Mouse (Mus musculus): ENCODE data around the gene Nes.

Nes gene

DNA sequence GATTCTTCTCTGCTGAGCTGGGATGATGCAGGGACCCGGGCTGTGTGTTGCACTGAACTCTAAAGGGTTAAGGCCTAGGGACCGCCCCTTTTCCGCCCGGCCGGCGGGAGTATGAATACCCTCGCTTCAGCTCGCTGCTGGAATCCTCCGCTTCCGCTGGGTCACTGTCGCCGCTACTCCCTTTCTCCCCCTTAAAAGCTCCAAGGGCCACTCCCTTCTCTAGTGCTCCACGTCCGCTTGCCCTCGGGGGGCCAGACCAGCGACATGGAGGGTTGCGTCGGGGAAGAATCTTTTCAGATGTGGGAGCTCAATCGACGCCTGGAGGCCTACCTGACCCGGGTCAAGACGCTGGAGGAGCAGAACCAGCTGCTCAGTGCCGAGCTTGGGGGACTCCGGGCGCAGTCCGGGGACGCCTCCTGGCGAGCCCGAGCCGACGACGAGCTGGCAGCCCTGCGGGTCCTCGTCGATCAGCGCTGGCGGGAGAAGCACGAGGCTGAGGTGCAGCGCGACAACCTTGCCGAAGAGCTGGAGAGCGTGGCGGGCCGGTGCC lies at the start of gene Nes:
Nes (plus strand) TSS at position 140 of the 550 bp plus-strand sequence.
- in situ Hi-C loops (cut with MboI, MseI), result no loop called here

GRCm38 (mm10) chr3:87924996-87925395 lies 45.9 kb upstream of the Nes start:
- in situ Hi-C loops (cut with MboI, MseI), result no loop called here

DNA sequence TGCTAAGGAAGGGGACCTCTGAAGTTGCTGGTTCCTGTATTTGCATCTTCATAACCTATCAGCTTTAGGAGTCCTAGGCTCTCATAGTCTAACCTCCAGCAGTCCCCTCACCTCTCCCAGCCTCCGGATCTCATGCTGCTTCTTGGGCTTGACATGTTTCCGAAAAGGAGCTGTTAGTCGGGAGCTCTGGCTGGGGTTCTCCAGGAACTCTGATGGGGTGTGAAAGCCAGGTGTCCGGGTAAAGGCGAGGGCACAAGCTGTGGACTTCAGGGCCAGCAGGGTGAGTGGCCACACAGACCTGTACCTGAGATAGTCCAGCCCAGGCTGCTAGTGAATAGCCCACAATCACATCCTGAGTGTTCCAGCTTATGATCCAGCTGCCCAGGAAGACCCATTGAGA lies 43.4 kb upstream of the Nes start:
- in situ Hi-C loops (cut with MboI, MseI), result no loop called here

GRCm38 (mm10) chr3:87929341-87930077 lies 41.4 kb upstream of the Nes start:
- in situ Hi-C loops (cut with MboI, MseI), result loop anchor here (10.0 kb wide), 2 partner anchors 55 to 1395 kb away; no protein-coding TSS in a partner anchor

GRCm38 (mm10) chr3:87930078-87930795 lies 40.6 kb upstream of the Nes start, which contains the start of the genes Isg20l2 and Rrnad1:
Gene Isg20l2, plus strand, starts transcription at chr3:87930314.
Gene Rrnad1, minus strand, starts transcription at chr3:87930717.
- in situ Hi-C loops (cut with MboI, MseI), result loop anchor here (10.0 kb wide), 2 partner anchors 55 to 1395 kb away; no protein-coding TSS in a partner anchor

DNA sequence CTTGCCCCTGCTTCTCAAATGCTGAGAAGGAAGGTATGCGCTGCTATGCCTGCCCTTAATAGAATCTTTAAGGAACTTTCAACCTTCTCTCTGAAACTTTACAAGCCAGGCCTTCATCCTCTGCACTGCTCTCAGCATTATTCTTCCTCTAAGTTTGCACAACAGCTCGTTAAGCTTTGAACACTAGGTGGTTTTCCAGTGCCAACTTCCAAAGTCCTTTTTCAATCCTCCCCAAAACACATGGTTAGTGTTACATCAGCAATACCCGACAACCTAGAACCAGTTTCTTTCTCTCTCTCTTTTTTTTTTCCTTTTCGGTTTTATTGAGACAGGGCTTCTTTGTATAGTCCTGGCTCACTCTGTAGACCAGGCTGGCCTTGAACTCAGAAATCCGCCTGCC lies 36.9 kb upstream of the Nes start:
- in situ Hi-C loops (cut with MboI, MseI), result loop anchor here (10.0 kb wide), 2 partner anchors 51 to 1399 kb away; no protein-coding TSS in a partner anchor

DNA sequence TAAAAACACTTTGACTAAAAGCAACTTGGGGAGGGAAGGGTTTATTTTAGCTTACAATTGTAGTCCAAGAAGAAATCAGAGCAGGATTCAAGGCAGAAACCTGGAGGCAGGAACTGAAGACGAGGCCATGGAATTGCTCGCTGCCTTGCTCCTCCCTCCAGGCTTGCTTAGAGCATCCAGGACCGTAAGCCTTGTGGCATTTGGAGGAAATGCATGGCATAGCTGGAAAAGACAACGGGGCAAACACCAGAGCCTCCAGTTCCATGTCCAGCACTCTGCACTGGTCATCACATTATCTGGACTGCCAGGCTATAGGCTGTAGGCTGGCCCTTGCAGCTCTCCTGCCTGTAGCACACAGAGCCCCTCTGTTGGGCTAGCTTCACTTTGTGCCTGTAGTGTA lies 36.4 kb upstream of the Nes start:
- in situ Hi-C loops (cut with MboI, MseI), result loop anchor here (10.0 kb wide), 2 partner anchors 50 to 1400 kb away; no protein-coding TSS in a partner anchor

DNA sequence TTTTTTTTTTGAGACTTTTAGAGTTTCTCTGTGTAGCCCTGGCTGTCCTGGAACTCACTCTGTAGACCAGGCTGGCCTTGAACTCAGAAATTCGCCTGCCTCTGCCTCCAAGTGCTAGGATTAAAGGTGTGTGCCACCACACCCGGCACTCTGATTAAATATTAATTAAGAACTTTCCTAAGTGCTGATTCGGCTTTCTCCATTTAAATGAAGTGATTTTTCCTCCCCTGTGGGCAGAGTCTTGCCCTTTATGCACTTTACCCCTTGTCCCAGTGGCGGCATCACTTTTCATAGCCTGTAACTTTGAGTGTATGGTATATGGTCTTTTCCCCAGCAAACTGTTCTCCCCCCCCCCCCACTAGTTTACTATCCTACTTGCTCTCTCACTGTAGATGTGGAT lies 35.7 kb upstream of the Nes start:
- in situ Hi-C loops (cut with MboI, MseI), result loop anchor here (10.0 kb wide), 2 partner anchors 50 to 1400 kb away; no protein-coding TSS in a partner anchor

DNA sequence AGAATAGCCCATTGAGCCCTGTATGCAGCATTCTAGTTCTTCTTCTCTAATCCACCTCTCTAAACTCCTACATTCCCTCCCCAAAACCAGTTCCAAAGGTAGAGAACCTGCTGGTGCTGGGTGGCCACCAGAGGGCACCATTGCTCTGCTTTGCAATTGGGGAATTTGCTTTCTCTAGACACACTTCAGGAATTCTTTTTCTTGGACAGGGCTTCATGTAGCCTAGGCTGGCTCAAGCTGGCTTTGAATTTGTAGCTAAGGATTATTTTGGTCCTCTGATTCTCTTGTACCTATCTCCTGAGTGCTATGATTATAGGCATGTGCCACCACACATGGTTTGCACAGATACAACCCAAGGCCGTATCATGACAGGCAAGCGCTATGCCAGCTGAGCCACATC lies 35.1 kb upstream of the Nes start:
- in situ Hi-C loops (cut with MboI, MseI), result loop anchor here (10.0 kb wide), 2 partner anchors 49 to 1401 kb away; no protein-coding TSS in a partner anchor

DNA sequence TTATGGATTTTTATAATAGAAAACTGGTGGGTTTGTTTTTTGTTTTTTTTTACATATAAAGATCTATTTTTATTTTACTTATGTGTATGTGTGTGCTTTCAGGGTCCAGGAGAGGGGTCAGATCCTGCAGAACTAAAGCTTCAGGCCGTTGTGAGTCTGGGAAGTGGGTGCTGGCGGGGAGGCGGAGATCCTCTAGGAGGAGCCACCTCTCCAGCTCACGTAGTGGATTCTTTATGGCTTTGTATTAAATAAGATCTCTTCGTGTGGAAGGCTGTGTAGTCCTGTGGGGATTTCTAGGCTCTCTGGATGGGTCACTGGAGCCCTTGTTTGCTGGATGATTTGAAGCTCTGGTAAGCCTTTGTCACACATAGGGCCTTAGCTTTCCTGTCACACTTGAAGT lies 30.3 kb upstream of the Nes start:
- in situ Hi-C loops (cut with MboI, MseI), result no loop called here

DNA sequence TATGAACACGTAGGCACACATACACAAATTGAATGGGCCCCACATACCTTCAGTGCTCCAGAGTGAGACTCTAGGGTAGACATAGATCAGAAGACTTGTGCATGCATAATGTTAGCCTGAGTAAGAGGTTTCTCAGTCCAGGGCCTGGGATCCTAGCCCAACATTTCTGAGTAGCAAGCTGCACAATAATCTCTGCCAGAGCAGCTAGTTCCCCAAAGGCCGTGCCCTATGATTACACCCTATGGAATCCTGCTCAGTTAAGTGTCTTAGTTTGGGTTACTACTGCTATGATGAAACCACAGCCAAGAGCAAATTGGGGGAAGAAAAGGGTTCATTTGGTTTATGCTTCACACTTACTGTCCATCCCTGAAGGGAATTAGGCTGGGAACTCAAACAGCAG lies 28.4 kb upstream of the Nes start:
- in situ Hi-C loops (cut with MboI, MseI), result no loop called here

- in situ Hi-C loops (cut with MboI, MseI), result no loop called here
Measured at GRCm38 (mm10) chr3:87943586-87943985, 27.3 kb upstream of the Nes start.

DNA sequence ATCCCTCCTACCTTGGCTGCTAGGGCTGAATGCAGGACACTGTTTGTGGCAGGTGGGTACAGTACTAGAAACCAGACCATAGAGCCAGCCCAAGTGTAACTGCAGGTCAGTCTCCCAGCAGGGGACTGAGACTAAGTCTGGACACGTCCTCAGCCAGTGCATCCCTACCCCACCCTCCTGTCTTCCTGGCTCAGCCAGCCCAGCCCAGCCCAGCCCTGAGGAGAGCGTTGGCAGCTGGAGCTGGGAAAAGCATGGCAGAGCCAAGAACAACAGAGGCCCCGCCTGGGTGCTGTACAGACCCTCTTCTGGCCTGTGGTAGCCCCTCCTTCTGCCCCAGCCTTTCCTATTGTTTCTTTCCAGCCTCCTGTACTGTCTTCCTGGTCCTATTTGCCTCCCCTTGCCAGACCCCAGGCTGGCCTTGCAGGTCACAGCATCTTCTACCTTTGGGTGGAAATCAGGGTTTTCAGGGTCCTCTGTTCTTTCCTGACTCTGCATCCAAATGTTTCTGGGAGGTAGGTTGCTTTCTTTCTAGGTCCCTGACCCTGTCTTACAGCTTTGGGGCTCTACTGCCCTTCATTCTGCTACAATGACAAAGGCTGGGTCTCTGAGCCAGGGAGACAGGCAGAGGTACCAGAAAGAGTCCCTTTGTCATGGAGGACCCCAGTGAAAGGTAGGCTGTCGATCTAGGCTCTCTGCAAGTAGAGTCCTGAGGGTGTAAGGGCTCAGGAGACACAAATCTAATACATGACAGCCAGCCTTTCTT lies 25.9 kb upstream of the Nes start:
- in situ Hi-C loops (cut with MboI, MseI), result no loop called here

DNA sequence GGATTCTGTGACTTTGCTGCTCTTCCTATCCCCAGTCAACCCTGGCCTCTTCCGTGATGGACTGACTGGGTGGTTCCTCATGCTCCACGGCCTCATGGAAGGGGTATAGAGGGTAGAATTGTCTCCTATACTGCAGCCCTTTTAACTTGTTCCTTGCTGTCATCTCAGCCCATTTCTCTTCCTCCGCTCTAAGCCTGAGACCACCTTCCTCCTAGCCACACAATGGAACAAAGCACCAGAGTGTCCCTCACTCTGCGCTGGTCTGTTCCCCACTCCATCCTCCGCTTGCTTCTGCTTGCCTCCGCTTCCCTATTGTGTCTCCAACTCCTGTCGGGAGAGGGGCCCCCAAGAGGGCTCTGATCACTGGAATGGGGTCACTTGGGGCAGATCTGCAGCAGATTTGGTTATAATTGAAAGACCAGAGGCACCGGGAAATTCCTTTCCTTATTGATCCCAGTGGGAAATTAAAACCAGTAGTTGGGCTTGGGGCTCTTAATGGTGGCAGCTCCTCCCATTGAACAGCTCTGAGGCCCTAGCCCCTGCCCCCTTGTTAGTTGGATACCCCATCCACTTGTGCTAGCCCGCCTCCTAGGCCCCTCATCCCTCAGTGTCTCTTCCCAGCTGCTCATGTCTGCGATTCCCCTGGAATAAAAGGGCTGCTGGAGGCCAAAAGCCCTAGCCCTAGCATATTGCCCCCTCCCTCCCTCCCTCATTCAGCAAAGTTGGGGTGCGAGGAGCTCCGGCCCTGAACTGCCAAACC lies 24.9 kb upstream of the Nes start:
- in situ Hi-C loops (cut with MboI, MseI), result no loop called here

GRCm38 (mm10) chr3:87946541-87946860 lies 24.4 kb upstream of the Nes start:
- in situ Hi-C loops (cut with MboI, MseI), result no loop called here

GRCm38 (mm10) chr3:87947056-87947810 lies 23.6 kb upstream of the Nes start:
- in situ Hi-C loops (cut with MboI, MseI), result no loop called here

DNA sequence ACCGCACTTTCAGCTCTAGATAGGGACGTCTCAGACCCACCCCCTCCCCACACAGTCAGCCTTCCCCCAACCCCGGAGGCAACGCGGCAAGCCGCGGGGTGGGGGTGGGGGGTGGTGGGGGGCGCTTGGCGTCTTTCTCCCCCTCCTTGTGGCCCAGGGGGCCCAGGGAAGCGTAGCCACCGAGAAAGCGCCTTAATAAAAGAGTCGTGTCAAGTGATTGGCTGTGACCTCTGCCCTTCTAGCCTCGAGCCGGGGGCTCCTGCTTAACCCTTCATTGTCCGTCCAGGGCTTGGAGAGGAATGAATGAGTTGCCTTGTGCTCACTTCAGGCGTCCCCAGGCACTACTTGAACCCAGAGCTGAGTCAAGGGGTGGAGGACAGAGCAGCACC lies 23.1 kb upstream of the Nes start:
- in situ Hi-C loops (cut with MboI, MseI), result no loop called here

DNA sequence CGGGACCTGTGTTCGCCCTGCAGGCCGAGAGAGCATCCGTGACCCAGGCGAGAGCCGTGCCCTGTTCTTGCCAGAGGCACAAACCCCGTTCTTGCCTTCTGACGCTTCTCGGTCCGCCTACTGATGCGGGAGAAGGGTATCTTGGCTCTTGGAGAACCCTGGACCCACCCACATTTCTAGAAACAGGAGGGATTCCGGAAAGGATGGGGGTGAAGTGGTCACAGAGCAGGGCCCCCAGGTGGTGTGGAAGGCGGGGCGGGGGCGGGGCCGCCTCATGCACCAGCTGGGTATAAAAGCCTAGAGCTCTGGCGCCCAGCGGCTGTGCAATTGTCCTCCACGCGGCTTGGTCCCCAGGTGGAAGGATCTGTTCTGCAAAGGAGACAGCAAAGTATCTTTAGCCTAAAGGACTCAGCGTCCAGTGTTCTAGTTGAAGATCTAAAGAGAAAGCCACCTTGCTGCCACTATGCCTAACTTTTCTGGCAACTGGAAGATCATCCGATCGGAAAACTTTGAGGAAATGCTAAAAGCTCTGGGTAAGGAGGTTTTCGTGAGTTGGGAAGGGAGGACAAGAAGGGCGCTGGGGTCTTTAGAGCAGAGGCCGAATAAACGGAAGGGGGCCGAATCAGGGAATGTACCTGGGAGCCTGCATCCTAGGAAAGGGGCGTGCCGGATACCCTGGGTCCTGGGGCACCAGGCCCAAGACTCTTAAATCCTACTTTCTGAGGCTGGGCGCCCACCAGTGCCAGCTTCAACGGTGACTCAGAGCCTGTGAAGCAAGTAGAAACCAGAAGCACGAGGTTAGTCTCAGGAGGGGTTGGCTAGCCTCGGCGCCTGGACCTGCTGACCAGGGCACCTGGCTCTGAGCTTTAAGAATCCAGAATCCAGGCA lies 22.3 kb upstream of the Nes start, which contains the start of gene Crabp2:
Crabp2 (plus strand) TSS at position 289 of the 888 bp plus-strand sequence.
- in situ Hi-C loops (cut with MboI, MseI), result no loop called here
